Mouse (Mus musculus) liver, embryonic 14.5 days (tissue): ENCODE measurements around the gene Mad2l2.

Source experiments
- CTCF ChIP-seq: IDR thresholded peaks from 2 replicates; pipeline ENCODE4 v1.5.1; 2016; ENCODE audit warnings: antibody characterized with exemption, low read depth, control low read depth
- EP300 ChIP-seq: IDR thresholded peaks from 2 replicates; pipeline ENCODE4 v1.6.1; 2016; ENCODE audit warnings: antibody characterized with exemption, low read depth

DNA sequence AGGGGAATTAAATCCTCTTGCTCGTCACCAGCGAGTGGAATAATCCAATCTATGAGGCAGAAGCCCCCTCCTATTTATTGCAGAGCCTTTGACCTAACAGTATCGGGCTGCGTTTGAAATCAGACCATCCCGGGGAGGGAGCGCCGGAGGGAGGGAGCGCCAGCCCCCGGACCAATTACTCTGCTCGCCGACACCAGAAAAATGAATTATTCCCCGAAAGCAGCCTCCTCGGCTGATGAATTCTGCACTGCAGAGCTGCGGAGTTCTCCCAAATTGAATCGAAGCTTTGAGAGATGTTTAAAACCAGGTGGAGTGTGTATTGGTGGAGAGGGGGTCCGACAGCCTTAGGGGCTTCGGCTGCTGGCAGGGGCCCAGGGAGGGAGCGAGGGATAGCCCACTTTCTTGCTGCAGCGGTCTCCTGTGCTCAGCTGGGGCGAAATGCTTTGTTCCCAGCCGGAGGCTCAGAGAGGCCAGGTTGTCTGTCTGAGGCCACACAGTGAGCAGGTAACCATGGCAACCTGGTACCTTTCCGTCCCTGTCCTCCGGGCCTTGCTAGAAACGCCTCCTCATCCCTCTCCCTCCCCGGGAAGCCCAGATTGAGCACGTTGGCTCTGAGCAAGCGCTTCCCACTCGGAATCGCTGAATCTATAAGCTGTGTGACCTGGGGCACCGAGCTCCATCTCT, 43.8 kb downstream of the Mad2l2 start:
- TF ChIP-seq CTCF (no peak), EP300 (no peak)
